Mouse (Mus musculus) lung, postnatal 0 days (tissue): Measurements from ENCODE around the gene E4f1. TPM values are rescaled to one million over a fixed set of nuclear protein-coding genes. Genes with fewer than 3 reads are reported as not detected.
A peak's percentile ranks its signal among the peaks of the same experiment; 100 is the strongest.

Experiments
- ATAC-seq: fragments of 200-750 bp; cut with Nextera tagmentation; 2 replicates; pipeline ENCODE4 v1.8.0; 2017; ENCODE audit warnings: moderate library complexity
- DNase-seq: peaks from one replicate; pipeline ENCODE4 v3.0.0-alpha.2; 2016; ENCODE audit warnings: low spot score
- H3K27ac ChIP-seq: fragments of 300-500 bp; sonication (generic); 2 replicates; pipeline ENCODE4 v1.5.1; 2014; ENCODE audit warnings: antibody characterized with exemption, mild to moderate bottlenecking, low read length, mixed read lengths
- H3K27me3 ChIP-seq: fragments of 300-500 bp; sonication (generic); replicated peaks from 2 replicates; pipeline ENCODE4 v1.6.1; 2014; ENCODE audit warnings: low read length, mixed read lengths; ENCODE audit not compliant: insufficient read depth
- H3K36me3 ChIP-seq: fragments of 300-500 bp; sonication (generic); 2 replicates; pipeline ENCODE4 v1.6.1; 2014; ENCODE audit warnings: low read length, mixed read lengths; ENCODE audit not compliant: insufficient read depth
- H3K4me1 ChIP-seq: fragments of 300-500 bp; sonication (generic); 2 replicates; pipeline ENCODE4 v1.6.1; 2014; ENCODE audit warnings: antibody characterized with exemption, low read depth, low read length, mixed read lengths; ENCODE audit not compliant: insufficient read depth
- H3K4me2 ChIP-seq: fragments of 300-500 bp; sonication (generic); replicated peaks from 2 replicates; pipeline ENCODE4 v1.6.1; 2014; ENCODE audit warnings: low read depth, mild to moderate bottlenecking, low read length, moderate library complexity, mixed read lengths
- H3K4me3 ChIP-seq: fragments of 300-500 bp; sonication (generic); 2 replicates; pipeline ENCODE4 v1.5.1; 2014; ENCODE audit warnings: low read depth, low read length
- H3K9ac ChIP-seq: fragments of 300-500 bp; sonication (generic); replicated peaks from 2 replicates; pipeline ENCODE4 v1.6.1; 2014; ENCODE audit warnings: low read depth, mild to moderate bottlenecking
- H3K9me3 ChIP-seq: fragments of 300-500 bp; sonication (generic); 2 replicates; pipeline ENCODE4 v1.6.1; 2016; ENCODE audit warnings: low read length, mixed read lengths
- CTCF ChIP-seq: IDR thresholded peaks from 2 replicates; pipeline ENCODE4 v1.5.1; 2016; ENCODE audit warnings: antibody characterized with exemption, mild to moderate bottlenecking
- EP300 ChIP-seq: IDR thresholded peaks from 2 replicates; pipeline ENCODE4 v1.6.1; 2016; ENCODE audit warnings: antibody characterized with exemption, mild to moderate bottlenecking, control low read depth
- WGBS: fragments of 180-500 bp; shearing (Covaris S2); extraction: QIAGEN DNeasy Blood & Tissue Kit; methylation state at CpG from one replicate; pipeline ENCODE4 v1.1.7; 2014; 5-methylcytosine and 5-hydroxymethylcytosine counted together
- polyA plus RNA-seq: library from polyadenylated mRNA; unstranded; fragments of >200 nt; fragmentation: Nextera tagmentation; extraction: Ambion mirVana; gene quantifications from 2 replicates; pipeline ENCODE4 v1.2.1, GENCODE M21; 2015

E4f1 gene
- polyA plus RNA-seq, 1 experiment from 2014 or later: 15.7 TPM

DNA sequence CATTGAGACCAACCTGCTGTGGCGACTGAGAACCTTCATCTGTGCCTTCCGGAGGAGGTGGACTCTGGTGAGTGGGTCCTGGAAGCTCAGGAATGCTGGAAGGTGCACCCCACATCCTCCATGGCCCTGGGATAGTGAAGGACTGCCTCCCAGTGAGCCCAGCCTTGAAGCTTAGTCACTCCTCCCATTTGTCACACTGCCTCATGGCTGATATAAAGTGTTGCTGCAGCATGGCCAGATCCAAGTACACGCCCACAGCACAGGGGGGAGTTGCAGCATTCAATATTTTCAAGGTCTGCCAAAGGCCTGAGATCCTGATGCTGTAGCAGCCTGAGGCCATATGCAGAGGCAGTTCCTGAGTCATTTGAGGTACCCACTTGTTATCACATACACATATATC is 67.7 kb downstream of the E4f1 start:
- H3K4me1 ChIP-seq: no peaks in the 10 kb centered on the region
- H3K36me3 ChIP-seq: peaks cover 20% of the 10 kb centered on the region
- H3K27ac ChIP-seq: no peak overlapping the region
- WGBS: 63% methylated on average over 3 of the region's 3 CpGs
- TF ChIP-seq CTCF (no peak), EP300 (no peak)
- no peak overlapping the region for H3K9ac ChIP-seq
- H3K27me3 ChIP-seq: no peaks in the 10 kb centered on the region
- no peaks in the 10 kb centered on the region for H3K9me3 ChIP-seq
- H3K4me2 ChIP-seq: no peak overlapping the region
- no peak for DNase-seq
- no peak for ATAC-seq
- H3K4me3 ChIP-seq: no peak overlapping the region

DNA sequence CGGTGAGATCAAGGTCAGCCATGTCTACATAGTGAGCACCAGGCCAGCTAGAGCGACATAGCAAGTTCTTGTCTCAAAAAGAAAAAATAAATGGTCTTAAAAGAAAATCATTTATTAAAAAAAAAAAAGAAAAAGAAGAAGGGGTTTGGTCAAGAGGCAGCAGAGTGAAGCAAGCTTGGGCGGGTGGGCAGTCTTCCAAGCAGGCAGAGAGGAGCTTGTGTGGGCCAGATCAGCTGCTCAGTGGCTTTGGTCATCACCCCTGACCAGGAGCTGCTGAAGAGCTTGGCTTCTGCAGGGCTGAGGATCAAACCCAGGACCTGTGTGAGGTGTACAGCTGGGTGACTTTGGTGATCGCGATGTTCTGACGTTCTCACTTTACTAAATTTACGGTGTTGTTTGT is 75.7 kb downstream of the E4f1 start:
- TF ChIP-seq CTCF: no peak
- no peak for TF ChIP-seq EP300
- H3K36me3 ChIP-seq: 0 out of 2 replicates have a peak, but pooled peaks cover 4% of the 10 kb centered on the region
- peak; percentile 29 for DNase-seq
- no peak overlapping the region for H3K4me3 ChIP-seq
- H3K27me3 ChIP-seq: no peaks in the 10 kb centered on the region
- H3K4me2 ChIP-seq: no peak overlapping the region
- H3K27ac ChIP-seq: no peak overlapping the region
- H3K9ac ChIP-seq: no peak overlapping the region
- H3K9me3 ChIP-seq: no peaks in the 10 kb centered on the region
- ATAC-seq: no peak
- whole genome bisulfite sequencing: 78% methylated on average over 7 of the region's 7 CpGs
- no peaks in the 10 kb centered on the region for H3K4me1 ChIP-seq

Other genes starting within 250 kb of the E4f1 start
- 5.3 and 6.3 TPM in 2 replicates for gene Tedc2, start 249.5 kb downstream of the E4f1 start, polyA plus RNA-seq
- gene Ccnf, start 218.8 kb downstream of the E4f1 start, polyA plus RNA-seq: 2.8 and 4.5 TPM in 2 replicates
- 1.5 and 1.7 TPM in 2 replicates for gene Abca17, start 119.2 kb downstream of the E4f1 start, polyA plus RNA-seq
- 66.4 and 71.5 TPM in 2 replicates for gene Abca3, start 118.4 kb downstream of the E4f1 start, polyA plus RNA-seq
- 99.6 and 109 TPM in 2 replicates for gene Rnps1, start 55.7 kb downstream of the E4f1 start, polyA plus RNA-seq
- 81.7 and 92.6 TPM in 2 replicates for gene Eci1, start 43.7 kb downstream of the E4f1 start, polyA plus RNA-seq
- gene Dnase1l2, start 27.2 kb downstream of the E4f1 start, polyA plus RNA-seq: 1.1 and 1.4 TPM in 2 replicates
- gene Pgp, start 79 bp upstream of the E4f1 start, polyA plus RNA-seq: 40.4 and 42.5 TPM in 2 replicates
- gene Bricd5, start 3.6 kb upstream of the E4f1 start, polyA plus RNA-seq: not detected in 2 replicates
- 13.0 and 14.4 TPM in 2 replicates for gene Mlst8, start 8.8 kb upstream of the E4f1 start, polyA plus RNA-seq
- gene Caskin1, start 18.3 kb upstream of the E4f1 start, polyA plus RNA-seq: 0.15 and 0.33 TPM in 2 replicates
- gene Traf7, start 57.6 kb upstream of the E4f1 start, polyA plus RNA-seq: 65.3 and 66.8 TPM in 2 replicates
- 1.2 and 1.3 TPM in 2 replicates for gene Rab26, start 63.9 kb upstream of the E4f1 start, polyA plus RNA-seq
- gene Pkd1, start 79.5 kb upstream of the E4f1 start, polyA plus RNA-seq: 26.3 and 27.4 TPM in 2 replicates
- 31.7 and 32.8 TPM in 2 replicates for gene Tsc2, start 162.3 kb upstream of the E4f1 start, polyA plus RNA-seq
- 13.6 and 13.8 TPM in 2 replicates for gene Nthl1, start 162.4 kb upstream of the E4f1 start, polyA plus RNA-seq
- gene Slc9a3r2, start 180.0 kb upstream of the E4f1 start, polyA plus RNA-seq: 316 and 341 TPM in 2 replicates
- gene Npw, start 188.1 kb upstream of the E4f1 start, polyA plus RNA-seq: 8.6 and 10.3 TPM in 2 replicates
- 10.5 and 11.9 TPM in 2 replicates for gene Zfp598, start 199.4 kb upstream of the E4f1 start, polyA plus RNA-seq
- 0.19 and 0.33 TPM in 2 replicates for gene Syngr3, start 219.6 kb upstream of the E4f1 start, polyA plus RNA-seq
- gene Gfer, start 225.8 kb upstream of the E4f1 start, polyA plus RNA-seq: 26.1 and 29.0 TPM in 2 replicates
- gene Noxo1, start 225.9 kb upstream of the E4f1 start, polyA plus RNA-seq: 5.0 and 5.3 TPM in 2 replicates
- gene Tbl3, start 237.3 kb upstream of the E4f1 start, polyA plus RNA-seq: 26.8 and 33.4 TPM in 2 replicates
- not detected in 2 replicates for gene Rnf151, start 247.8 kb upstream of the E4f1 start, polyA plus RNA-seq
- gene Rps2, start 247.8 kb upstream of the E4f1 start, polyA plus RNA-seq: 755 and 834 TPM in 2 replicates